Mouse (Mus musculus): ENCODE measurements around the gene Exosc5.
A peak's percentile ranks its signal among the peaks of the same experiment; 100 is the strongest.

Gene Exosc5

DNA sequence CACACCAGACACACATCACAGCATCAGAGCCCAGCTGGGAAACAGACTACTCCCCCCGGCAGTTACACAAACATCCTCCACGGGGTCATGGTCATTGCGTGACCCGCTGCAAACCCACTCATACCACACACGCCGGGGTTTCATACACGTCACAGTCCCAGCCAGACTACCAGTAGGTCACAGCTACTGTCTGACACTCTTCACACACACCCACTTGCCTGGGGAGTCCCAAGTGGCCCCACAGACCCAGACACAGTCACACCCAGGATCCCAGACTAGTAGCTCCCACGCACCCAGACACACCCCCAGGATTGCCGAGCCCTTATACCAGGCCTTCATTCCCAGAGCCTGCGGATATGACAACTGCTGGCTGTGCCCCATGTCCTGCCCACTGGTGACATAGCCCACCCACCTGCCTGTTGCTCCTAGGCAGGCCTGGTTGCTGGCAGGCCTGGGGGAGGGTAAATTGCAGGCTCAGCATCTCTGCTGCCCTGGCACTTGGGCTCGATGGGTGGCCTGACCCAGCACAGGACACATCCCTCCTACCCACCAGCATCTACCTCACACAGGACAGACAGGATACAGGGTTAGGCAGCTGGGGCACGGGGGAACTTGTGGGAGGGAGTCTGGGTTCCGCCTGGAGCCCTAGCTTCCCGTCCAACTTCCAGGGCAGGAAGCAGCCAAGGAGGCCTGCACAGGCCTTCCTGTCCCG lies 48.8 kb downstream of the Exosc5 start:
- DNase-seq (ENCODE audit: low spot score in 2 of 2) = no peak

DNA sequence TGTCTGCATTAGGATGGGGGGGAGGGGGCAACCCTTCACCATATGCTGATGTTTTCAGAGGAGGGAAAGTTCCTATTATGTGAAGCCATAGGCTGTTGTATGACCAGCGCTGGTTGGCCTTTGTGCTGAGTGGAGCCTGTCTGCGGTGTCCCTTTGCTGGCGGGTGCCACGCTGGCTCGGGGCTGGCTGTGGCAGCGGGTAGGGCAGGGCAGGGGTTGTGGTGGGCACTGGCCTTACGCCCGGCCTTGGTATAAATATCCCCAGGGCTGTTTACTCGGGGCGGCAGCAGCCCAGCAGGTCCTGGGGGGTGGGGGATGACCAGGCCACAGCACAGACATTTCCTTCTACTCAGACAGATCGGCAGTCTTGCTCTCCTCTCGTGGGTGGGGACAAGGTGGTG lies 51.0 kb downstream of the Exosc5 start:
- DNase-seq (ENCODE audit: low spot score in 2 of 2) = no peak

DNA sequence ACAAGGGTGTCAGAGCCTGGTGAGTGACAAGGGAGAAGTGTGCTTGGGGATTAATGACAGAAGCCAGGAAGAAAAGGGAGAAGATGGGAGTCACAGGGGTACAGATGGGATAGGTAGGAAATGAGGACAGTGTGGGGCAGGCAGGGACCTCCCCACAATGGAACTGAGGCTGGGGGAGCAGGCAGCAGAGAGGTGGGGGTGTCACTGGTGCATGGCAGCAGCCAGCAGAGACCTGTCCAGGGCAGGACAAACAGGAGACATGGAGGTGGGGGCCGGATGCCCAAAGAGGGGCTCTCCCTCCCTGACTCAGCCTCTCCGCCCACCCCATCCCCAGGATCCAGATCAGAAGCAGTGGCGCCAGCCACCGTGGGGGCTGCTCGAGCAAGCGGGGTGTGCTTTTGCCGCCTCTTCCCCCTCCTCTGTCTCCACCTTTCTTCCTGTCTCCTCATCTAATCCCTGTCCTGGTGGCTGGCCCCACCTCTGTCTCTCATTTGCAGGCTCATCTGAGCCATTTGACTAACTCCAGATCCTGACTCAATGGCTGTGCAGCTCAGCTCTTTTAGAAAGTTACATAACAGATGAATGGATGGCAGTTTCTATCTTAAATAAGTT lies 51.7 kb downstream of the Exosc5 start:
- no peak for DNase-seq (ENCODE audit: low spot score in 2 of 2)

DNA sequence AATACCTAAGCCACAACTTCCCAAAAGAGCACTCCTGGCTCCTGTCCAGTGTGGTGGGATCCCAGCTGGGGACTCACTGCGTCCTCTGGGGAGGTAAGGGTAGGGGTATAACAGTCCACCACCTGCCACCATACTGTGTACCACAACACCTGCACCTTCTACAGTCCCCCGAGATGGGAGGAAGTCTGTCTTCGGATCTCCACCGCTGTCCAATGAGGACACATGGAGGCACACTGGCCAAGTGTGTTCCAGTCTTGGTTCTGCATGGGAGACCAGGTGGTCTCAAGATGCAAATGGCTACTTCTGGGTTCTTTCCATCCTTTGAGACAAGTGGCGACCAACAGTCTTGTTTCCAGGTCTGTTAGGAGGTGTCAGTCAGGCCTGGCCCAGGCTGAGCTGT lies 52.2 kb downstream of the Exosc5 start:
- no peak for DNase-seq (ENCODE audit: low spot score in 2 of 2)

DNA sequence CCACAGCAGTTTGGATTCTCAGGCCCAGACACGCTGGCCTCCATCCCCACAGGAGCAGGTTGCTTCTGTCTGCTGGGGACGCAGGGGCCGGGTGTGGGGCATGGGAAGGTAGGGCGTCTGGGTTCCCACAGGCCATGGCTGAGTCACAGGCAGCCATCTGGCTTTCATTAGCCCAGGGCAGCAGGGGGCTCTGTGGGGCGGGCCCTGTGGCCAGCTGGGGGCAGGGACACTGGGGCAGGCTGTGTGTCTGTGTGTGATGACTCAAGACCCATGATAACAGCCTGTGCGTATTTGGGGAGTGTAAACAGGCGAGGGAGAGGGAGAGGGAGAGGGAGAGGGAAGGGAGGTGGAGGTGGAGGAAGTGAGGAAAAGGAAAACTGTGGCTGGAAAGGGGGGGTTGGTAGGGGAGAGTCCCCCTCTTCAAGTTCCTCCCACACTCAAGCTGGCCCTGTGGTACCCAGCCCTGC lies 52.8 kb downstream of the Exosc5 start:
- DNase-seq (ENCODE audit: low spot score in 2 of 2) = no peak

DNA sequence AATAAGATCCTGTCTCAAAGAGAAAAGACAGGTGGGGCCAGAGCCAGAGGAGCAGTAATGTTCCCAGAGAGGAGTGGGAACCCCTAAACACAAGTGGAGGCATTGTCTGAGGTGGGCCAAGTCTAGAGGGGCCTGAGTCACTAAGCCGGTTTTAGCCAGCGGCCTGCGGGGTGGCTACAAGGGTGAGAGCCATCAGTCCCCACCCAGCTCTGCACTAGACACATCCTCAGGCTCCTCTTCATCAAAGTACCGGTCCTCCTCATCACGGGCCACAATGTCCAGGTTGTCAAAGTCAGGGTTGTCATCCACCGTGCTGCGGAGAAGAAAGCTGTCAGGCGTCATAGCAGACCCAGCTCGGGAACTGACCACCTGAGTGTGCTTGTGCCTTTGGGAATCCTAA lies 53.8 kb downstream of the Exosc5 start:
- DNase-seq (ENCODE audit: low spot score in 2 of 2) = no peak

DNA sequence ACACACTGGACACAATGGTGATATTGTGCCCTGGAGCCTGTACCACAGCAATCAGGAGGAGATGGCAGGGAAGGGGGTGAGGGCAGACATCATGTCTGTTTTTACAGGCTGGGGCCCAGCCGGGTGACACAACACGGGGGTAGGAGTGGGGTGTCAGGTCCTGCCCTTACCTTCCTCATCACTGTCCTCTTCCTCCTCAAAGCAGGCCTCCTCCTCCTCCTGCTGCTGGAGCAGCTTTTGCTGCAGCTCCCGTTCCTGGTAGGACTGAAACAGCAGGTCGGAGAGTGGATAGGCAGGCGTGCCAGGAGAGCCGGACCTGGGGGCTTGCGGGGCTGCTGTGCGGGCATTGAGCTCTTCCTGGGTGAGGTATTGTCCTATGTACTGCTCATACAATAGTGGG lies 55.6 kb downstream of the Exosc5 start:
- no peak for DNase-seq (ENCODE audit: low spot score in 2 of 2)

DNA sequence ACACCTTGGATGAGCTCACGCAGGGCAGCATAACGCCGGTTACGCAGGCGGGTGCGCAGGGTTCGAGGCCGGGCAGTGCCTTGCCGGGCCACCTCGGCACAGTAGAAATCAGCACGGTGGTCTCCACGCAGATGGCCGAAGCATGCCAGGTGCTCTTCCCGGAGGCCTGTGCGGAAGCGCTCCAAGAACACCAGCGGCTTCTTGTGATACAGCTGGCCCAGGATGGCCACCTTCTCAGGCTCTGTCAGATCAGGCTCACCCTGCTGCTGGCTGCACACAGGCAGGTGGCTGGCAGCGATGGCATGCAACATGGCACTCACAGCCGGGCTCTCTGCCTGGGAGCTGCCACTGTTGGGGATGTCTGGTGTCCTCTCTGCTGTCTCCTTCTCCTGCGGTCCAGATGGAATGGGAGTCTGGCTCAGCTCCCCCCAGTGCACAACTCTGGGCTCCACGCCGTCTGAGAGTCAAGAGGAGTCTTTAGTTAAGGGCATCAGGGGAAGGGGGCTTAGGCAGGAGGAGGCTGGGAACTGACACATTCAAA lies 56.8 kb downstream of the Exosc5 start:
- DNase-seq (ENCODE audit: low spot score in 2 of 2) = no peak

DNA sequence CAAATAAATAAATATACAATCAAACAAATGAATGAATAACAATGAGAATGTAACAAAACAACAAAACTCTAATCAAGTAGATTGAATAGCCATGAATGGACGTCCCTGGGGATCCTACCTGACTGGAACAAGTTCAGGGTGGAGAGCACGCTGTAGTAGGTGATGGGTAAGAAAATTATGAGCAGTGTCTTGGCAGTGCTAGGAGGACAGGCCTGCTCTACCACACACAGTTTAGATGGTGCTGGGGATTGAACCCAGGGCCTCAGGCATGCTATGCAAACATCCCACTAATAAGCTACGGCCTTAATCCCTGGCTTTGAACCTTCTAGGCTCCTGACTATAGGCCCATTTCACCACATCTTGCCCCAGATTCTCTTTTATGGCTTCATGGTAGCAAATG lies 58.5 kb downstream of the Exosc5 start:
- DNase-seq (ENCODE audit: low spot score in 2 of 2) = no peak

DNA sequence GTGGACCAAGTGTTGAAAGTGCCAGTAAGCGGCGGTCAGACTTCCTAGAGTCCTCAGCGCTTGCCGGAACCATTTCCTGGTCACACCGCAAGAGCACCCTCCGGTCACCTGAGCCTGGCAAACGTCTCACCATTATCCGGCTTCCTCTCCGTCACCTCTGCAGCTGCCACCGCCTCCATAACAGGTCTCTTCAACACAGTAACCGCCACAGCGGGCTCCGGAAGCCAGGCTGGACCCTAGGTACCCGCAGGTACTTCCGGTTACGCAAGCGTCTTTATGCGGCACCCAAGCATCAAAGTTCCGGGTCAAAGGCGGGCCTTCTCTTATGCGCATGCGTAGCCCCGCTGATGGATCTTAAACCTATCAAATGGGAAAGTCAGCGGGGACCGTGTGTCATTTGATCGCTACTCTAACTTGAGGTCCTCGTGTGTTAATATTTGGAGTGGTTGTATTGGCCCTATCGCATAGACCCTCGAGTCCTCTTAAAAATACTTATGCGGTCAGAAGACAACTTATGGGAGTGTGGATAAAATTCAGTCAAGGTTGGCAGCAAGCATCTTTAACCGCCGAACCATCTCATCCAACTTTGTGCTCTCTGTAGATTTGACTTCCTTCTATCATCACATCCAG lies 59.9 kb downstream of the Exosc5 start, which contains the start of gene Ccdc97:
Gene Ccdc97, minus strand, starts transcription at position 301 of the 630 bp plus-strand sequence.
- peak; percentile 92 to 93 for DNase-seq (ENCODE audit: low spot score in 2 of 2)

DNA sequence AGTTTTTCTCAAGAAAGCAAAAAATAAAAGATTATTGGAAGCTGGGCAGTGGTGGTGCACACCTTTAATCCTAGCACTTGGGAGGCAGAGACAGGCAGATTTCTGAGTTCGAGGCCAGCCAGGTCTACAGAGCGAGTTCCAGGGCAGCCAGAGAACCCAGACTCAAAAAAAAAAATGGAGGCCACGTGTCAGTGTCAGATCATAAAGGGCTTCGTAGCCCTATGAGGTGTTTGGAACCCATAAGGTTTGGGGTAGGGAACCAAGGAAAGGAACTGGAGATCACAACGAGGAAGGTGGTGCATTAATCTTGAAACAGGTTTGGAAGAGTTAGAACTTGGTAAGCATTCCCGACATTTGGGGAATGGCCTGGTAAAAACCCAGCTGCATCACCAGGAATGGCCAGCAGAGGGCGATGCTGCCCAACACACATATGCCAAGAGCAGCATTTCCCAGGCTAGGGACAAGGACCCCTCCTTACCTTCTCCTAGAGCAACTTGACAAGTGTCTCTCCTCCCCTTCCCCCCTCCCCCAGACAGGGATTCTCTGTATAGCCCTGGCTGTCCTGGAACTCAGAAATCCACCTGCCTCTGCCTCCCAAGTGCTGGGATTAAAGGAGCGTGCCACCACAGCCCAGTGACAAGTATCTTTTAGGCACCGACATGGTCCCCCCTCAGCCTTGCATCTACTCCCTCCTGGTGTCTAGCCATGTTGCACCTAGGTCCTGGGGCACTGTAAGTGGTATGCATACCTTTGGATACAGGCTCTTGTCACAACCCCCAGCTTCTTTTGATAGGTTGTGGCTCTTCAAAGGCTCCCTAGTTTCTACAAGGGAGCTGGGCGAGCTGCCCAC lies 61.0 kb downstream of the Exosc5 start:
- DNase-seq (ENCODE audit: low spot score in 2 of 2) = peak in 1 of 2 experiments; percentile 73

DNA sequence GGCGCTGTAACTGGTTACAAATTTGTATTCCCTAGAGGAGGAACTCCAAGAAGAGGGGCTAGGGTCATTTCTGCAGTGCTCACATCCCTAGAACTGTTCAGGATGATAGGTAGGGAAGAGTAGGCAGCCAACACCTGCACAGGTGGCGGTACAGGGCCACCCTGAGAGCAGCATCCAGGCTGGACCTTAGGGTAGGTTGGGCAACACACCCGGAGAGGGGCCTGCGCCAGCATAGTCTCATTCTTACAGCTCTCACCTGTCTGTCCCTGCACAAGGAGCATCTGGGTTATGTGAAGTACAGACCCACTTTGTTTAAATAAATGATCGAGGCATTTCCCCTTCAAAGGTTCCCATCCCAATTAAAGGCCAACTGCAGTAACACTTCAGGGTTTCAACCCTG lies 61.8 kb downstream of the Exosc5 start:
- DNase-seq (ENCODE audit: low spot score in 2 of 2) = no peak
